25 mouse cellular contexts compared by ENCODE assay signal in the genomic region with DNA sequence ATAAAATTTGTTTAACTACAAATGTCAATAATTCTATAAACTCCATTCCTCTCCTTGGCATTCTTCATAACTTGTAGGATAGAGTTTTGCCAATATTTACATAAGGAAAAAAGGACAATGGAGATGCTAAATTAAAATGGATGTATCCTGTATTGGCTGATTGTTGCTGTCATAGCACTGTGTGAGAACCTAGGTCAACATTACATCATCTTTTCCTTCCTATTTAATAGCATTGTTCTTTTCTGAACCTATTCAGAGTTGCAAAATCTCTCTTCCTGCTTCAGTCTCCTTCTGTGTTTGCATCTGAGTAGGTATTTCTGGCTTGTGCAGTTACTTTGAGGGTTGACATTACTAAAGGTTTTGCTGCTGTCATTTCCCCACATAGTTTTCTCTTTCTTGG.
A peak's percentile ranks its signal among the peaks of the same experiment; 100 is the strongest.
DNase-seq lines count a peak whose midpoint lies in the region; ATAC-seq and TF ChIP-seq lines count a peak whose summit lies in the region.
"Had no signal": no experiment of that assay in that cellular context is flagged by ENCODE, and none has a peak within 500 bp of the region (broad histone marks: within the 10 kb centered on the region; RNA-seq: fewer than 3 reads in every experiment).

No protein-coding gene starts in this region.

- DNase-seq in heart, adult 2 months = no peak
- DNase-seq in kidney, postnatal 0 days (ENCODE audit: low spot score) = peak; percentile 45
- DNase-seq in kidney, adult 18-20 months = no peak
- peak; percentile 67 for DNase-seq in lung, postnatal 0 days (ENCODE audit: low spot score)
- no peak for DNase-seq in lung, postnatal 14 days
- no peak for DNase-seq in layer of hippocampus, adult 8-10 months (ENCODE audit: low spot score in 2 of 2)
- DNase-seq: adrenal gland, adult 8-10 months; cerebellum, adult 11 months; cerebellum, adult 8-10 months; cerebellum, postnatal 14 days; embryo, embryonic 11 days; gastrocnemius, adult 2 months; gastrocnemius, postnatal 25 days; heart, adult 11 months; heart, postnatal 36 days had no signal

- no peak overlapping the region for H3K9ac ChIP-seq in heart, embryonic 16.5 days (ENCODE audit: low read length)
- no peak overlapping the region for H3K9ac ChIP-seq in heart, adult 2 months (ENCODE audit: low read depth, low read length)
- H3K9ac ChIP-seq in kidney, postnatal 0 days (ENCODE audit: low read depth, low read length) = no peak overlapping the region
- H3K9ac ChIP-seq in lung, postnatal 0 days (replicated peaks; ENCODE audit: low read depth) = no peak overlapping the region
- H3K9ac ChIP-seq: embryonic facial prominence, embryonic 15.5 days; heart, embryonic 12.5 days; hindbrain, embryonic 12.5 days had no signal

- intact Hi-C loops in heart, adult 2 months (cut with DNase I) = no loop called here

- H3K36me3 ChIP-seq in heart, embryonic 16.5 days (ENCODE audit: control insufficient read depth, insufficient read depth) = no peaks in the 10 kb centered on the region
- no peaks in the 10 kb centered on the region for H3K36me3 ChIP-seq in heart, adult 2 months (ENCODE audit: control insufficient read depth, insufficient read depth, low read length)
- H3K36me3 ChIP-seq in kidney, postnatal 0 days (ENCODE audit: insufficient read depth, low read length) = no peaks in the 10 kb centered on the region
- H3K36me3 ChIP-seq in lung, postnatal 0 days (ENCODE audit: insufficient read depth, low read length) = no peaks in the 10 kb centered on the region
- H3K36me3 ChIP-seq: embryonic facial prominence, embryonic 15.5 days; forebrain, embryonic 10.5 days; heart, embryonic 12.5 days; hindbrain, embryonic 12.5 days had no signal

- TF ChIP-seq POLR2A in heart, adult 2 months (IDR thresholded peaks at IDR 0.05; ENCODE audit: insufficient read depth, low read depth, low read length) = no peak

- no peak overlapping the region for H3K4me2 ChIP-seq in heart, embryonic 16.5 days (ENCODE audit: low read depth, low read length)
- H3K4me2 ChIP-seq in kidney, postnatal 0 days (ENCODE audit: low read length) = no peak overlapping the region
- no peak overlapping the region for H3K4me2 ChIP-seq in lung, postnatal 0 days (replicated peaks; ENCODE audit: low read depth, low read length)
- H3K4me2 ChIP-seq: embryonic facial prominence, embryonic 15.5 days; heart, embryonic 12.5 days; hindbrain, embryonic 12.5 days had no signal

- H3K27me3 ChIP-seq in heart, embryonic 16.5 days (ENCODE audit: control insufficient read depth, insufficient read depth, low read length) = no peaks in the 10 kb centered on the region
- no peaks in the 10 kb centered on the region for H3K27me3 ChIP-seq in heart, adult 2 months (ENCODE audit: control insufficient read depth, insufficient read depth, low read length)
- no peaks in the 10 kb centered on the region for H3K27me3 ChIP-seq in kidney, postnatal 0 days (ENCODE audit: insufficient read depth, low read length)
- H3K27me3 ChIP-seq in lung, postnatal 0 days (replicated peaks; ENCODE audit: insufficient read depth, low read length) = no peaks in the 10 kb centered on the region
- H3K27me3 ChIP-seq: embryonic facial prominence, embryonic 15.5 days; heart, embryonic 12.5 days; hindbrain, embryonic 12.5 days had no signal

- no peak for TF ChIP-seq EP300 in heart, adult 2 months (IDR thresholded peaks at IDR 0.05; ENCODE audit: insufficient read depth, low read depth, low read length)
- TF ChIP-seq EP300 in lung, postnatal 0 days (IDR thresholded peaks at IDR 0.05) = peak; percentile 88

- no peak overlapping the region for H3K4me3 ChIP-seq in heart, embryonic 16.5 days (ENCODE audit: low read length)
- no peak overlapping the region for H3K4me3 ChIP-seq in heart, adult 2 months
- no peak overlapping the region for H3K4me3 ChIP-seq in kidney, postnatal 0 days (replicated peaks; ENCODE audit: low read depth, low read length)
- H3K4me3 ChIP-seq in lung, postnatal 0 days (ENCODE audit: low read depth, low read length) = no peak overlapping the region
- H3K4me3 ChIP-seq: embryonic facial prominence, embryonic 15.5 days; erythroblast, embryonic 14.5 days; forebrain, embryonic 10.5 days; gastrocnemius, adult 2 months; heart, embryonic 12.5 days; hindbrain, embryonic 12.5 days had no signal

- no peak for TF ChIP-seq CTCF in heart, adult 2 months (IDR thresholded peaks at IDR 0.05)
- no peak for TF ChIP-seq CTCF in kidney, postnatal 0 days (IDR thresholded peaks at IDR 0.05; ENCODE audit: low read depth)
- no peak for TF ChIP-seq CTCF in lung, postnatal 0 days (IDR thresholded peaks at IDR 0.05)

- H3K9me3 ChIP-seq in heart, embryonic 16.5 days (replicated peaks; ENCODE audit: control insufficient read depth, low read length) = no peaks in the 10 kb centered on the region; the same call in 1 of the 2 replicates
- no peaks in the 10 kb centered on the region for H3K9me3 ChIP-seq in kidney, postnatal 0 days (replicated peaks; ENCODE audit: low read length)
- H3K9me3 ChIP-seq in lung, postnatal 0 days (ENCODE audit: low read length) = no peaks in the 10 kb centered on the region
- H3K9me3 ChIP-seq: embryonic facial prominence, embryonic 15.5 days; forebrain, embryonic 10.5 days; heart, embryonic 12.5 days; hindbrain, embryonic 12.5 days had no signal

- H3K4me1 ChIP-seq in heart, embryonic 16.5 days (ENCODE audit: control insufficient read depth, insufficient read depth, low read length) = no peaks in the 10 kb centered on the region
- peaks cover 1% of the 10 kb centered on the region; the same call in 1 of the 2 replicates for H3K4me1 ChIP-seq in heart, adult 2 months (ENCODE audit: control insufficient read depth, insufficient read depth, low read length)
- no peaks in the 10 kb centered on the region for H3K4me1 ChIP-seq in kidney, postnatal 0 days (replicated peaks; ENCODE audit: insufficient read depth, low read length)
- H3K4me1 ChIP-seq in lung, postnatal 0 days (ENCODE audit: insufficient read depth, low read depth, low read length) = no peaks in the 10 kb centered on the region
- H3K4me1 ChIP-seq: embryonic facial prominence, embryonic 15.5 days; forebrain, embryonic 10.5 days; heart, embryonic 12.5 days; hindbrain, embryonic 12.5 days had no signal

- no peaks in the 10 kb centered on the region for H3K79me2 ChIP-seq in heart, adult 2 months (replicated peaks; ENCODE audit: control insufficient read depth, insufficient read depth, low read length)

- ATAC-seq in heart, embryonic 16.5 days (replicated peaks; ENCODE audit: extremely low read depth, insufficient read depth, low FRiP score) = peak; percentile 58
- ATAC-seq in kidney, postnatal 0 days (replicated peaks; ENCODE audit: low FRiP score, low read depth) = no peak
- peak; percentile 92 for ATAC-seq in lung, postnatal 0 days
- peak; percentile 45 for ATAC-seq in megakaryocyte, adult 5-6 weeks (ENCODE audit: poor library complexity, severe bottlenecking)
- ATAC-seq: forebrain, embryonic 14.5 days; hindbrain, embryonic 16.5 days; inflammation-experienced regulatory T-cells, adult 6 months had no signal

- H3K27ac ChIP-seq in heart, embryonic 16.5 days (ENCODE audit: low read length) = peak overlapping the region; percentile 26; the same call in 1 of the 2 replicates
- H3K27ac ChIP-seq in heart, adult 2 months = no peak overlapping the region
- no peak overlapping the region for H3K27ac ChIP-seq in kidney, postnatal 0 days
- 0 out of 2 replicates have a peak overlapping the region, but pooled peaks have one; percentile 62 for H3K27ac ChIP-seq in lung, postnatal 0 days (ENCODE audit: low read length)
- H3K27ac ChIP-seq: embryonic facial prominence, embryonic 15.5 days; forebrain, embryonic 10.5 days; gastrocnemius, adult 2 months; hindbrain, embryonic 12.5 days had no signal

Comparison
In these comparisons a context has a peak if more than half of its experiments do, and no peak if none do; other contexts are left out.
1. H3K27ac ChIP-seq: peak in heart, embryonic 16.5 days (single experiment) and lung, postnatal 0 days (single experiment); none in heart, adult 2 months (single experiment) and kidney, postnatal 0 days (single experiment).
2. DNase-seq: peak in kidney, postnatal 0 days (single experiment) and lung, postnatal 0 days (single experiment); none in heart, adult 2 months (0 of 2), kidney, adult 18-20 months (single experiment), lung, postnatal 14 days (single experiment) and layer of hippocampus, adult 8-10 months (0 of 2).